Mouse (Mus musculus): ENCODE measurements around the gene Iqschfp.
A peak's percentile ranks its signal among the peaks of the same experiment; 100 is the strongest.

Gene Iqschfp

DNA sequence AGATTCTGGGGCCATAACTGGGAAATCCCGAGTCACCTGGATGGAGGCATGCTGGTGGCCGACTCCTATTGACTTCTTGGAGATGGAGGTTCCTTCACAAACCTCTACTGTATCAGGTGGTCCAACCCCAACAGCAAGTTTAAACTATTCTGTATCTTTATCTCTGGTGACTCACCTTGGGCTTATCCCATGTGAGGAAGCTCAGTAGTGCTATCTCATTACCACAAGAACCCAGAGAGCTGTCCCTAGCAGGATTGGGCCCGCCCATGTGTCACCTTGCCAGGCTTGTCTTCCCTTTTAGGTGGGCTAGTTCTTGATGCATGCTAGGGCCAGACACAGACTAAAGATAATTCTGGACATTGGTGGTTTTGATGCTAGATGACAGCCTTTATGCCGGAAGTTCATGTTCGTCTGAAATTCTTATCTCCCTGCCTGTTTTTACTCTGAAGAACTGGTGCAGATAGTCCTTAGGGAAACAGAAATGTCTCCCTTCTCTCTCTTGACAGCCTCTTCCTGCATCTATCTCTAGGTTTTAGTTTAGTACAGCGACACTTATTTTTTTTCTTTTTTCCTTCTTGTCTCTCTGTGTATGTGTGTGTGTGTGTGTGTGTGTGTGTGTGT, 607.6 kb downstream of the Iqschfp start:
- no peak for DNase-seq

DNA sequence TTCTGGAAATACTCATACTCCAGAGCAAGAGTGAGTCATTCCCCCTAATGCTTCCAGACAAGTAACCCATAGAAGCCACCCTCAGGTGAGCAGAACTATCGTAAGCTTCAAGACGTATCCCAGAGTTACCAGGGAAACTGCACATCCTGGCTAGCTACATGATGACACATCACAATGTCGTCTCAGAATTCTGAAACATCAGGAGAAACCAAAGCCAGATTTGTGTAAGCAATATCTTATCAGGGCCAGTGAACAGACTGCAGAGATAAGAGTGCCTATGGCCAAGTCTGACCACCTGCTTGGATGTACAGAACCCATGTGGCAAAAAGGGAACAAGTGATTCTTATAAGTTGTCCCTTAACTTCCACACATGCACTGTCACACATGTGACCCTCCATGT, 612.8 kb downstream of the Iqschfp start:
- no peak for DNase-seq

DNA sequence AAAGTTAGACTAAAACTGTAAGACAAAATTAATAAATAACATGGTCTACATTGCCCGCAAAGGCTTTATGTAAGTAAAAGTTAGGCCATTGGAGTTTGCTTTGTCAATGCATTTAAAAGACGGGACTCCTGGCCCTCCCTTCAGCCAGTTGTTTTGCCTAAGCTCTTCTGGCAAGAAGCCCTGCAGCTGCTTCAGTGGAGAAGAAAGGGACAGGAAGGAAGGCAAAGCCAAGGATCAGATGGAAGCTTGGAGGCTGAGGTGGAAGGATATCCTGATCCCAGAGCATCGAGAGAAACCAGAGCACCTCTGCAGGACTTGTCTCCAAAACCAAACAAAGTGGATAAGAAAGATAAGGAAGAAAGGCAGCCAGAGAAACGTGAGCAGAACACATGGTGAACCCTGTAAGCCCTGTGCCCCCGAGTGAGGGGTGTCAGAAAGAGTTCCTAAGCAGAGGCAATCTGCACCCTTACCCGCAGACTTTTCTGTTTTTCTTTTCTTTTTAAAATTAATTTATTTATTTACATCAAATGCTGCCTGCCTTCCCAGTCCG, 614.8 kb downstream of the Iqschfp start:
- no peak for DNase-seq

DNA sequence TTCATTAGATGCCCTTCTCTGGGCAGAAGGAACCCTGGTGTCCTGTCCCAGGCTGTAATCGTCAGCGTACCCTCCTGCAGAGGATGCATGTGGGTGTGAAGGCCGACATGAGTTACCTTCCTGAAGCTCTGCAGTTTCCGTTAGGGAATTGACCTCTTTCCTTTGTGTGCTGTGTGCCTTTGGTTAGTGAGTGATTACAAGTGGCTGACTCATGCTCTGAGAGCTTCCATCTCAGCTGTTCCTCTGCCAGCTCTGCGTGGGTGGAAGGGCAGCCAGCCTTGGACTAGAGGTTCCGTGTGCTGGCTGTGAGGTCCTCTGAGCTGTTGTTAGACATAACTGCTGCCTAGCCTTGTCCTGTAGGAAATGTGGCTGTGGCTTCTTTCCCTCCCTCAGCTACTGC, 616.6 kb downstream of the Iqschfp start:
- DNase-seq: peak; percentile 58

DNA sequence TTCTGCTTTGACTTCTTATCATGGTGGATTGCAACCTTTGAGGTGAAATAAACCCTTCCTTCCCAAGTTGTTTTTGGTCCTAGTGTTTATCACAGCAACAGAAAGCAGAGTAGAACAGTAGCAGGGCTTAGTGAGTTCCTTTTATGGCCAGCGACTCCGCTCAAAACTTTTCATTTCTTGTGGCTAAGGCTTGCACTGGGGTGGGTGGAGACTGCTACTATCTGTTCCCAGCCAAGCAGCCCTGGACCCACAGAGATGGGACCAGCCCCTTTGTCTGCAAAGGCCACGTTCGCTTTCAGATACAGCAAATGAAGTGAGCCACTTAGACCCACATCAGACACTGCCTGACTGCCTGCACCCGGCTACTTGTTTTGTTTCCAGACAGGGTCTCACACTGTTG, 618.8 kb downstream of the Iqschfp start:
- DNase-seq: no peak

DNA sequence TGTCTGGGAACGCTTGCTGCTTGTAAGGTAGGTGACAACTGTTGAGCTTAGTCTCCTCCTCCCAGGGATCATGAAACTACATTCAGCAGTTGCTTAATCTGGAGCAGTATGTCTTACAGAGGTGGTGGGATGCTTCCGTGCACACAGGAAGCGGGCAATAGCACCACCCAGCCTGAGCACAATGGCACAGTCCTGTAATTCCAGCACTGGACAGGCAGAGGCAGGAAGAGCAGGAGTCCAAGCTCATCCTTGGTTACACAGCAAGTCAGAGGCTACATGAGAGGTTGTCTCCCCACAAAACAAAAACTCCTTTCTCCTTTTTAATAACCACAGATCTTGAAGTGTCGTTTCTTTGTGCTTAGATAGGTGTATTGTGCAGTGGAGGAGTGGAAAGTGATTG, 619.7 kb downstream of the Iqschfp start:
- no peak for DNase-seq

DNA sequence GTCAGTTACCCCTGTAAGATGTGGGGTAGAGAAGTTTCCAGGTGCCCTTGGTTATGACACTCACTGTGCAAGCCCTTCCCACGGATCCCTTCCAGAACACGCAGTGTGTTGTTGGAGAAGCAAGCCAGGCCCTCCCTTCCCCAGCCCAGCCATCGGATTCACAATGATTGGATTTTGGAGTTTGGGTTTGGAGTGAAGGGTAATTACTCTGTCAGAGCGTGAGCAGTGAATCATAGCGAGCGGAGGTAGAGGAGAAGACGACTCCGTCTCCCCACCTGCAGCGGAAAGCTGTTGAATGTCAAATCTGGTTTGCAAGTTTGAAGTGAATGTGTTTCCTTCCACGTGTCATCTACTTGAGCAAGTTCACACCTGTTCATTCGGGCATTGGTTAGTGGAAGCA, 620.3 kb downstream of the Iqschfp start:
- DNase-seq: no peak

DNA sequence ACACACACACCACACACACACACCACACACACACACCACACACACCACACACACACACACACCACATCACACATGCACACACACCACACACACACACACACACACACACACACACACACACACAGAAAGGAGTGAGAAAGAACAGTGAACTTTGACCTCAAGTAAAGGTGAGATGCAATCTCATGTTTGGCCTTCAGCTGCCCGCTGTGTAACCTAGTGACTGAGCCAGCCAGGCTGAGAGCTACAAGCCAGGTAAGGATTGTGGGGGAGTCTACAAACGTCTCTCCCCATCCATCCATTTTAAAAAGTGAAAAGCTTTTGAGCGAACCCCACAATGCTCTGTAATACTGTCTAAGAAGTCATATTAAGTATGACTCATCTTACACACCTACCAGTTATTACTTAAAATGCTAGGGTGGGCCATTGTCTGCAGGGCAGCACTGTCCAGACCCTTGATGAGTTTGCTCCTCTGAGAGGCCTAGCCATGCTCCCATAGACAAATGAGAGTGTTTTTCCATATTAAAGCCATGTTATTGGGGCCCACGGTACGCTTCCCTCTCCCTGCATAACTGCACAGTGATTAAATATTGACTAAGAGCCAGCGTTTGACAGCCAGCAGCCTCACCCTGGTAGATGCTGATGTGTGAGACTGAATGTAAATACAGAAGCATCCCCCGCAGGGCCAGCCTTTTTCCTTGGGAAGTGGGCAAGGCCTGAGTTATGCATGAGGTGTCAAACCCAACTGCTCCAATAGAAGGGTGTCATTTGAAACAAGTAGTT, 621.5 kb downstream of the Iqschfp start:
- no peak for DNase-seq

DNA sequence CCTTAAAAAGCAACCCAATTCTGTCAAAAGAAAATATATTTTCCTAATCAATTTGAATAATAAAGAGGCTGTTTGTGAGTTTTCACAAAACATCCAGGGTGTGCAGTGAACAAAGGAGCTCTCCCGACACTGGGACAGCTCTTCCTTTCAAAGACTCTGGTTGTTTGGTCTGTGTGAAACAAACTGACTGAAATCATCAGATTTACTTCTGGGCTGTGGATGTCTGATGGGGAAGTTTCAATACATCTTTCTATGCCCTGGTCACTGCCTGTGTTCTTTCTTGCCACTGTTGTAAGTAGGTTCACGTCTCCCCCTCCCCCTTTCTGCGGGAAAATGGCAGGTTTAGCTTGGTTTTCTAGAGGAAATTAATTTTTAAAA, 622.1 kb downstream of the Iqschfp start:
- no peak for DNase-seq

DNA sequence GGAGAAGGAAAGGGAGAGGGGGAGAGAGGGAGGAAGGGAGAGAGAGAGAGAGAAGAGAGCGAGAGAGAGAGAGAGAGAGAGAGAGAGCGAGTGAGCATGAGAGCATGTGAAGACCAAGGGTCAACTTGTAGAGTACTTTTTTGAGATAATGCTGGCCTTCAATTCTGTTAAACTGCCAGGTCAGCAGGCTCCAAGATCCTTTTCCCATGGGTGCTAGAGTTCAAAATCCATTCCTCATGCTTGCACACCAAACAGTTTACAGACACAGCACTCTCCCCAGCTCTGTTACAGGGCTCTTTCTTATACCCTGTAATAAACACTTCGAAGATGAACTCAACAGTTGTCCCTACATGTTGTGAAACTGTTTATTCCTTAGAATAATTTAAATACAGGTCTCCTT, 622.7 kb downstream of the Iqschfp start:
- no peak for DNase-seq

DNA sequence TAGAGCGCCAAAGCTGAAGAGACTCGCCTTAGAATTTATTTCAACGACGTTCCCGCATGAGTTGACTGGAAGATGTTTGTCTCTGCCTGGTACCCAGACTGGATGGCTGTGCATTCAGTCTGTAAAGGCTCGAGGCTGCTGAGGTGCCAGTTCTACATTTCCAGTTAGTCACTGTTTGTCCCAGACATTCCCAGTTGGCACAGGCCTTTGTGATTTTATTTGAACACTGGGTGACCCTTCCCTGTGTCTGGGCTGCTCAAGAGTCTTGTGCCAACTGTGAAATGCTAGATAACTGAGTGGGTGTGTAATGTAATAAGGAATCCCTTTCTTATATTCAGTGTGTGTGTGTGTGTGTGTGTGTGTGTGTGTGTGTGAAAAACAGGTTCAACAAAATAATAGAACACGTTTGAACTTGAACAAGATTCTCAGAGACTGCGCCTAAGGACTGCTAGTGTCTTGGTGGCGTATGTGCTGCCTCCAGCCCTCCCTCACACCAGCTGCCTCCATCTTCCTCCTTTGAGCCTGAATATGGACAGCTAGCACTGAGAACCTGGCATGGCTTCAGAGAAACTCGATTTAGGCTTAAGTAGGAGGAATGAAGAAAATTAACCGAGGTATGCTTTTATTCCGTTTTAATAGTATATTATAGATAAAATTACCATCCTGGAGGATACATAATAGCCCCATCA, 624.5 kb downstream of the Iqschfp start:
- DNase-seq: no peak

DNA sequence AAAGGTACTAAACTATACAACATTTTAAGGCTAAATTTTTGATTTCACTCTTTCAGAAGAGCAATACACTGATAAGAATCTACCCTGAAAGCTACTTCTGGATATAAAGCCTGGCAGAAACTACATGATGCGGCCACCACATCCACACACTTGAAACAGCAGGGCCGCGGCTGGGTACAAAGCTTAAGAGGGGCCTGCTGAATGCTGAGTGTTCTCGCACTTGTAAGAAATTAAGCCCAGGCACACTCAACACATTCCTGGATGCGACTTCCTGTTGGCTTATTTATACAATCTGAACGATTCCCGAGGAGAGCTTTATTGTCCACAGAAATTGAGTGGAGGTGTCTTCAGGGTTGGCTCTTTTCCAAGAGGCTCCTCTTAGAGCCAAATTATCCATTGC, 625.2 kb downstream of the Iqschfp start:
- no peak for DNase-seq

DNA sequence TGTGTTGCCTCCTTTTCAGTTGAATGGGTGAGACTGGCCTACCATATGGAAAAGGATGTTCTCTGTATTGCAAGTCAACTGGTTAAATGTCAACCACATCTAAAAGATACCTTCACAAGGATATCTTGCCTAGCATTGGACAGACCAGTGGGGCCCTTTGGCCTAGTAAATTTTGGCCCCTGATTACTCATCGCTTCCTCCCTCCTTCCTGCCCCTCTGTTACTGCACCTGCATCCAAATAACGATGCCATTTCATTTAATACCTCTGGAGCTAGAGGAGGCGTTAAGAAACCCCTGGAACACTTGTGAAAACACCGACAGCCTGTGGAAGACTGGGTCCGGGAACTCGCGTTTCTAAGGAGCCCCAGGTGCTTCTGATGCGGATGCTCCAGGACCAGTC, 626.0 kb downstream of the Iqschfp start:
- no peak for DNase-seq

DNA sequence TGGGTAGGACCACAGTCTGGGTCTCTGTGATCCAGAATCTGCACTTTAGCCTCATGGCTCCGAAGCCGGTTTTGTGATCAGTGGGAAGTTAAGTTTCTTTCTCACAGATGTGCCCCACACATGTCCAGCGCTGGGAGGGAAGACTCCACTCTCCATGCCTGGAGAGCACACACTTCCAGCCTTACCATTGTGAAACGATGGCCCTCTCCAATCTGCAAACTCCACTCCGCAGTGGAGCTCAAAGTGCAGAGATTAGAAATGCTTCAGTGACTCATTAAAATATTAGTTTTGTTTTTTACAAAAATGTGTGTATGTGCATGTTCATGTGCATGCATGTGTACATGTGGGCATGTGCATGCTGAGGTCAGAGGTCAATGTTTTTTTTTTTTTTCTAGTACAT, 626.6 kb downstream of the Iqschfp start:
- no peak for DNase-seq

DNA sequence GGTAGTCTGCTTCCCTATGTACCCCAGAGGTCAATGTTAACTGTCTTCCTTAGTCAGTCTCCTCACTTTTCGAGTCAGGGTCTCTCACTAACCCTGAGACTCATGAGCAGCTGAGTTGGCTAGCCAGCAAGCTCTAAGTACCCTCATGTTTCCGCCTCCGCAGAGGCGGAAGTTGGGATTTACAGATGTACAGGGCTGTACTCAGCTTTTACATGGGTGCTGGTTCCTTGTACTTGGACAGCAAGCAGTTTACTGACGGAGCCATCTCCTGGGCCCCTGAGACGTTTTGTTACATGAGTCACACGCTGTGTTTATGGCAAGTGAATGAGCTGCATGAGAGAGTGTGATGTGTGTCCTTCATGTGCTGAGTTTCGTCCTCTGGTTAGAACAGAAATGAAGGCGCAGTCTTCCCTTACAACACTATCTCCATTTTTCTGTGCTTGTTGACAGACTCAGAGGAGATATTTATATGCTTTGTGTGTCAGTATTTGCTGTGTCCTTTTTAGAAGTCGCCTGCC, 633.4 kb downstream of the Iqschfp start:
- no peak for DNase-seq

DNA sequence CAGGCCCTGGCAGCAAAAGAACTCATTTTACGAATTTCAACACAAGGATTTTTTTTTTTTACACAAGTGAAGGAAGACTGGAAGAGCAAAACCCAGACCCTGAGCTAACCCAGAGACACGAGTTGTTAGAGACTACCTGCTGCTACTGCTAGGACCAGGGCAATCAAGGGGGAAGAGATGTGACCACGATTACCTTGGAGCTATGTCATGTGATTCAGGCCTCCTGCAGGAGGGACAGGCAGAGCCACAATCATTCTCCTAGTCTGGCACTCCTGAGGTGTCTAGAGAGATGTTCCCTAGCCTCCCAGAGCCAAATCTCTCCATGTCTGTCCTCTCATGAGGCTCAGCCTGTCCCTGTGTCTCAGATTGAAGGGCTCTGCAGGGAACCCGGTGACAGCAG, 634.4 kb downstream of the Iqschfp start:
- DNase-seq: no peak

DNA sequence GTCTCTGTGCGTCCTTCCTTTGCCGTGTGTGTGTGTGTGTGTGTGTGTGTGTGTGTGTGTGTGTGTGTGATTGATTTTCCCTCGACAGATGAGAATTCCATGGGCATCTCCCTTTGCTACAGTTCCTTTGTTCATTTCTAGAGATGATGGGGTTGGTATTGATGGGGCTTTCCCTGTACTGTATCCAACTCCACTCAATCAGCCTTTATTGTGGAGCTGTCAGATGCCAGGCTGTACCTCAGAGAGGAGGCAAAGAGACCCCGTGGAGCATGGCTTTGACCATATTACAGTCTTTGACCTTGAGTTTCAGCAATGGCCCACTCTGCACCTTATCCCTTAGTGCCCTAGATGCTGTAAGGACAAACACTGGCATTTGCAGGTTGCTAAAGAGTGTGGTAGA, 635.1 kb downstream of the Iqschfp start:
- no peak for DNase-seq

DNA sequence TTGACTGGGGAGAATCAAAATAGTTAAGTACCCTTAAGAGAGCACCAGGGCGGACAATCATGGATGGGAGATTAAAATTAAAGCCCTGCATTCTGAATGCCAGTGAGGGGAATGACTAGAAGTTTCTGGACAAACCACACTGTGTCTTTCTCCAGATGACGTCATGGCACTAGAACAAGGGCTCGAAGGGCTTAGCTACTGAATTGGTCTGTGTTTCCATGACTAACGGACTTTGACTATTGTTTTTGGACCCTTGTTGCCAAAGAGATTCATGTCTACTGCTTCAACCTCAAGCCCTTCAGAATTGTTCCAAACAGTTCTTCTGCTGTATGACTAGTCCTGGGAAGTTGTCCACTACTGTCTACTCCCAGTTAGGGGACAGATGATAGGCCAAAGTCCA, 639.9 kb downstream of the Iqschfp start:
- no peak for DNase-seq

DNA sequence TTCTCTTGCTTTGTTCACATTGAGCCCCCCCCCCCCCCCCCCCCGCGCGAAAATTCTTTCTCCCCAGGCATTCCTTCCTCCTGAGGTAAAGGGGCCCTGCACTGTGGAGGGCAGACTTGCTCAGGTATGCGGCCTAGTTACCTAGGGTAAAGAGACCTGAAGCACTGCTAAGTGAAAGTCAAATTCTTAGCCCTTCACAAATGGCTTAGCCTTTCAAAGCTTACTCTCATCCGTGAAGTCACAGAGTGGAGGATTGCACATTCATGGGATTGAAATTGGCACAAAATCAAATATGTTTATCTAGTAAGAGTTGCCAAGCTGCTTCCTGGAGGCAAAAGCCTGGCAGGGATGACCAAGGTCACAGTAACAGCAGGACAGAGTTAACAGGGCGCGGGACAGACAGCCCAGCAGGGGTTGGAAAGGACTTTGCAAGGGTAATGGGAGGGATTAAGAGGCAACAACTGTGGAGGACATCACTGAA, 642.6 kb downstream of the Iqschfp start:
- DNase-seq: no peak

DNA sequence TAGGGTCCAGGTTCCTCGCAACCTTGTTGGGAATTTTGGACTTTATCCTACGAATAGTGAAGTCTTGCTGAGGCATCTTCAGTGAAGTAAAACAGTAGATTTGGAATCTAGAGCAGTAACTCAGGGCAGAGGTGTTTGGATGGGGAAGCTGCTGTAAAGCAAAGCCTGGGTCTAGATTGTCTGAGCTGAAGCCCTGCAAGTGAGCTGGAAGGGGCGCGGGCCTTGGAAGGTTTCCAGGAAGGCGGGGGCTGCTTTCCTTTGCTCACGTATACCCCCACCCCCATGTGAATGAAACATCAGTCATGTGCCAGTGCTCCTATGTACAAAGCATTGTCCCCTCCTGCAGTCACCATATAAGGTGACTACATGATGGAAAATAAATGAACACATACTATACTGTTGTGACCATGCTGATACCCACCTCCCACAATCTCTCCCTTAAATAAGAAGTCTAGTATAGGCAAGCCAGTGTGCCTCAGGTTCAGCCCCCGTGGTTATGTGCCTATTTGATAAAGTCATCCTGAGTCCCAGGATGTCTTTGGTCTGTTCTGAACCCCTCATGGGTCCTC, 643.2 kb downstream of the Iqschfp start:
- no peak for DNase-seq

DNA sequence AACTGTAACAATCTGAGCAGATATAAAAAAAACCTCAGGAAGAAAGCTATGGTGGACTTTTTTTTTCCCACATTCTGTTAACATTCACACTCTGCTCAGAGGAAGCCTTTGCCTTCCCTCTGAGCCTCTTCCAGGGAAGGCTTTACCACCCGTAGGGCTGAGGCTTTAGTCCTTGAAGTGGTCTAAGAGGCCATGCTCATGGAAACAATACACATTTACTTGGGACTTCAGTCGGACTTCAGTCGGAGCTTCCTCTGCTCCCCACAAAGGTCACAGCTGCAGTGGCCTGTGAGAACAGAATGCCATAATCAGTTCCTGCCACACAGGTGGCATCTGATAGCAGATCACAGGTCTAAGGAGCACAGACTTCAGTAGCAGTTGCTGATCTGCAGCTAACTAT, 644.0 kb downstream of the Iqschfp start:
- DNase-seq: no peak

DNA sequence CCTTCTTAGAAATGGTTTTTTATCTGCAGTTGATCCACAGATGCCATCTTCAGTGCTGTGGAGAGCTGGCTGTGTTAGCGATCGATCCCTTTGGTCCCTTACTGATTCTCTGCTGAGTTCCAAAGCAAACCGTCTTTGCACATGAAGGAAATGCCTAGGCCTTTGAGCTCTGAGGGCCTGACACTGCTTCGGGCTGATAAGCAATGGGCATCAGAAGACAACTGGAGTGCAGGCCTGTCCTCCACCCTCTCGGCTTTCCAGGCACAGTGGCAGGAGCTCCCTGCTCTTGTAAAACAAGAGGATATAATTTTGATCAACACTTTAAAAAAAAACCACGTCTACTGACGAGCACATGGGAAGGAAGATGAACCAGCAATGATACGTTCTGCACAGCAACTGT, 649.7 kb downstream of the Iqschfp start:
- DNase-seq: no peak

DNA sequence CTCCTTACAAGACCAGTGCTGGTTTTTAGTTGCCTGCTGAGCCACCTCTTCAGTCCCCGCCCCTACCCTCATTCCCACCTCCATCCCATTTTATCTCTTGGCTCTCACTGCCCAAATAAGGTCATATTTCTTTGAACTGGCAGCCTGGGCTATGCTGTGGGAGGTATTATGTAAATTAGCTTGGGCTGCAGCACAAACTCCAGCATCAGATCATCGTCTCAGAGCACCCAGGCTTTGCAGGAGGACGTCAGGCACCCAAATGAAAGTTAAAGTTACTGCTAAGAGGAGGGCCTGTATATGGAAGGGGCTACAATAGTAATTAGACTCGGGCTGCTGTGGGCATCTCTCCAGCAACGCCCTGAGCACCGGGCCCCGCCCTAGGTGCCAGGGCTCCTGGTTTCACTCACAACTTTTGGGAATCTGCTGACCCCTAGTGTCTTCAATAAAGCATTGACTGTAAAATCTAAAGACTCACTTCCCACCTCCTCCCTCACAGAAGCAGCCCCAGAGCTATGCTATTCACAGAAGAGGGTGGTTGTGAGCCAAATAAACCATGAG, 651.0 kb downstream of the Iqschfp start:
- DNase-seq: peak; percentile 68

Data from cerebellum, adult 8-10 months (tissue).